Mouse (Mus musculus) kidney, adult 2 months (tissue): ENCODE data around the gene Bcar3.

Experiments used
- CTCF ChIP-seq: fragments of 200-500 bp; conservative IDR thresholded peaks from 2 replicates; pipeline ENCODE4 v1.5.1; 2011; ENCODE audit warnings: low read depth, mild to moderate bottlenecking, control low read depth, low read length, moderate library complexity, mixed read lengths; ENCODE audit not compliant: insufficient read depth, insufficient read length
- POLR2A ChIP-seq: fragments of 200-500 bp; IDR thresholded peaks from one replicate; pipeline ENCODE4 v1.6.1; 2011; ENCODE audit warnings: low read depth, low read length, control low read depth

DNA sequence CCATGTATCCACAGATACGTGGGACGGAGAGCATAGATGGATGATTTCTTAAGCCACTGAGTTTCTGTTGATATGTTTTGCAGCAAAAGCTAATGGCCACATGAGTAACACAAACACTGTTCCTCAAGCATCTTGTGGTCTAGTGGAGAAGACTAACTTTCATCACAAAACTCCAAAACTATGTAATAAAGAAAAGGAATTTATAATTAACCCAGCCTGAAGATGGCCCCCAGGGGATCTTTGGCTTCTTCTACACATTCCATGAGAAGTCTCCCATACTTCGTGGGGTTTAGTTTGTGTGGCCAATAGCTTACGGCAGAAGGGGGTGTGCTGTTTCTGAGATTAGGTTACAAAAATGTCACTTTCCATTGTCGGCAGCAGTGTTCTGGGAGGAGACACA, 92.5 kb downstream of the Bcar3 start:
- TF ChIP-seq POLR2A (no peak), CTCF (no peak)
